Mouse (Mus musculus) CH12.LX (cell line): ENCODE data around the gene Tigit. TPM values are rescaled to one million over a fixed set of nuclear protein-coding genes. Genes with fewer than 3 reads are reported as not detected.

ENCODE experiments used
- DNase-seq: peaks from one replicate; pipeline ENCODE4 v3.0.0-alpha.2; 2013; ENCODE audit errors: extremely low read depth
- H3K27ac ChIP-seq: 2 replicates; pipeline ENCODE4 v1.5.1; 2012; ENCODE audit warnings: low read depth, mild to moderate bottlenecking, control low read depth, moderate library complexity; ENCODE audit not compliant: insufficient read depth
- H3K27me3 ChIP-seq: replicated peaks from 2 replicates; pipeline ENCODE3; 2012; ENCODE audit warnings: inconsistent platforms
- H3K36me3 ChIP-seq, 2 experiments: replicated peaks in 1 of 2; 2 replicates each; pipeline versions ENCODE3 to v1.6.1; 2012; ENCODE audit warnings: inconsistent platforms in 1 of 2, low read length in 1 of 2, mild to moderate bottlenecking in 1 of 2, mixed read lengths in 1 of 2, moderate library complexity in 1 of 2; ENCODE audit not compliant: control insufficient read depth in 1 of 2, insufficient read depth in 1 of 2
- H3K4me1 ChIP-seq, 2 experiments: 2 replicates each; pipeline ENCODE4 v1.6.1; 2012; ENCODE audit warnings: inconsistent platforms in 1 of 2, moderate library complexity in 1 of 2; ENCODE audit not compliant: insufficient read depth in 2 of 2, control insufficient read depth in 1 of 2
- H3K4me2 ChIP-seq: 2 replicates; pipeline ENCODE4 v1.6.1; 2012; ENCODE audit warnings: low read depth, mild to moderate bottlenecking, control low read depth; ENCODE audit not compliant: poor library complexity, insufficient read depth, severe bottlenecking
- H3K4me3 ChIP-seq, 3 experiments: fragments of 150-350 bp in 1 of 3; sonication (generic) in 1 of 3; replicated peaks in 1 of 3; 2 replicates each; pipeline versions ENCODE3 to v1.5.1; 2011 to 2012; ENCODE audit warnings: low read depth in 2 of 3, low read length in 2 of 3, mild to moderate bottlenecking in 2 of 3, moderate library complexity in 2 of 3, control low read depth in 1 of 3, improper control_type of control experiment in 1 of 3, inconsistent platforms in 1 of 3, mixed read lengths in 1 of 3; ENCODE audit not compliant: poor library complexity in 1 of 3
- H3K79me2 ChIP-seq: replicated peaks from 2 replicates; pipeline ENCODE4 v1.6.1; 2012; ENCODE audit warnings: mild to moderate bottlenecking, moderate library complexity; ENCODE audit not compliant: control insufficient read depth, poor library complexity, insufficient read depth, severe bottlenecking; ENCODE audit errors: extremely low read depth
- H3K9ac ChIP-seq: 2 replicates; pipeline ENCODE4 v1.6.1; 2012; ENCODE audit warnings: low read depth, mild to moderate bottlenecking, control low read depth, moderate library complexity; ENCODE audit not compliant: insufficient read depth
- H3K9me3 ChIP-seq: replicated peaks from 2 replicates; pipeline ENCODE3; 2012; ENCODE audit warnings: low read length, inconsistent platforms, mixed read lengths
- BHLHE40 ChIP-seq: IDR thresholded peaks from 2 replicates; pipeline ENCODE4 v1.6.1; 2011; ENCODE audit warnings: mild to moderate bottlenecking, low read depth, low read length, improper control_type of control experiment
- CHD1 ChIP-seq: IDR thresholded peaks from 2 replicates; pipeline ENCODE4 v1.6.1; 2012; ENCODE audit warnings: low read depth, low read length, improper control_type of control experiment, inconsistent platforms
- EP300 ChIP-seq: IDR thresholded peaks from 2 replicates; pipeline ENCODE4 v1.6.1; 2011; ENCODE audit warnings: low read length, improper control_type of control experiment
- GABPA ChIP-seq: IDR thresholded peaks from 2 replicates; pipeline ENCODE4 v1.6.1; 2012; ENCODE audit warnings: low read depth, low read length, improper control_type of control experiment, inconsistent platforms; ENCODE audit not compliant: insufficient replicate concordance
- HCFC1 ChIP-seq: IDR thresholded peaks from 2 replicates; pipeline ENCODE4 v1.6.1; 2012; ENCODE audit warnings: low read depth, mild to moderate bottlenecking, inconsistent platforms, low read length, improper control_type of control experiment
- JUN ChIP-seq: IDR thresholded peaks from 2 replicates; pipeline ENCODE4 v1.6.1; 2011; ENCODE audit warnings: low read depth, mild to moderate bottlenecking, low read length, improper control_type of control experiment, moderate library complexity; ENCODE audit not compliant: insufficient read depth
- JUND ChIP-seq: conservative IDR thresholded peaks from 2 replicates; pipeline ENCODE4 v1.6.1; 2011; ENCODE audit warnings: low read depth, low read length, improper control_type of control experiment
- MAFK ChIP-seq: IDR thresholded peaks from 2 replicates; pipeline ENCODE4 v1.6.1; 2011; ENCODE audit warnings: low read length, improper control_type of control experiment; ENCODE audit not compliant: insufficient replicate concordance
- MEF2A ChIP-seq: IDR thresholded peaks from 2 replicates; pipeline ENCODE4 v1.6.1; 2014; ENCODE audit warnings: low read depth, mild to moderate bottlenecking, inconsistent platforms, low read length, improper control_type of control experiment, borderline replicate concordance
- MXI1 ChIP-seq: IDR thresholded peaks from 2 replicates; pipeline ENCODE4 v1.6.1; 2011; ENCODE audit warnings: mild to moderate bottlenecking, low read depth, low read length, improper control_type of control experiment
- MYC ChIP-seq: IDR thresholded peaks from 2 replicates; pipeline ENCODE4 v1.6.1; 2011; ENCODE audit warnings: low read depth, mild to moderate bottlenecking, improper control_type of control experiment, low read length
- PAX5 ChIP-seq: IDR thresholded peaks from 2 replicates; pipeline ENCODE4 v1.6.1; 2012; ENCODE audit warnings: low read length, inconsistent platforms, mixed read lengths
- SIN3A ChIP-seq: IDR thresholded peaks from 2 replicates; pipeline ENCODE4 v1.6.1; 2012; ENCODE audit warnings: low read length, improper control_type of control experiment, inconsistent platforms
- SMC3 ChIP-seq: IDR thresholded peaks from 2 replicates; pipeline ENCODE4 v1.6.1; 2011; ENCODE audit warnings: low read depth, low read length, improper control_type of control experiment
- TCF12 ChIP-seq: IDR thresholded peaks from 2 replicates; pipeline ENCODE4 v1.6.1; 2014; ENCODE audit warnings: low read depth, mild to moderate bottlenecking, inconsistent platforms, low read length, improper control_type of control experiment
- USF1 ChIP-seq: IDR thresholded peaks from 2 replicates; pipeline ENCODE4 v1.6.1; 2014; ENCODE audit warnings: low read depth, mild to moderate bottlenecking, inconsistent platforms, low read length, improper control_type of control experiment
- USF2 ChIP-seq: conservative IDR thresholded peaks from 2 replicates; pipeline ENCODE4 v1.6.1; 2011; ENCODE audit warnings: low read depth, low read length, improper control_type of control experiment
- ZNF384 ChIP-seq: IDR thresholded peaks from 2 replicates; pipeline ENCODE4 v1.6.1; 2012; ENCODE audit warnings: low read depth, low read length, improper control_type of control experiment, inconsistent platforms
- dilution Hi-C: fragments of 300-500 bp; cut with MboI; formaldehyde crosslinking; loops from 2 replicates; pipeline ENCODE4 v1.14.3; 2020; ENCODE audit warnings: low sequenced_read_pairs; ENCODE audit not compliant: extremely low pct_unique_long_range_greater_than_20kb, extremely low pct_ligation_motif_present
- in situ Hi-C: fragments of 300-500 bp; cut with MboI; formaldehyde crosslinking; loops from 3 replicates; pipeline ENCODE4 v1.14.3; 2019; ENCODE audit warnings: low sequenced_read_pairs, low pct_ligation_motif_present, low pct_unique_long_range_greater_than_20kb, mixed read lengths
- polyA plus RNA-seq: library from polyadenylated mRNA; unstranded; fragments of >175 nt; gene quantifications from 2 replicates; pipeline ENCODE4 v1.2.1, GENCODE M21; 2012; ENCODE audit warnings: low read depth; ENCODE audit not compliant: insufficient read length
- total RNA-seq, 2 experiments: library from RNA; depleted of rRNA; stranded (reverse); fragments of 300-350 nt in 1 of 2; fragments of >200 nt in 1 of 2; gene quantifications; 2 replicates each; pipeline ENCODE4 v1.2.3; 2012 to 2014

The Tigit gene
- total and polyA plus RNA-seq, 3 experiments, result 17.5 to 67.2 (median 55.4) TPM

DNA sequence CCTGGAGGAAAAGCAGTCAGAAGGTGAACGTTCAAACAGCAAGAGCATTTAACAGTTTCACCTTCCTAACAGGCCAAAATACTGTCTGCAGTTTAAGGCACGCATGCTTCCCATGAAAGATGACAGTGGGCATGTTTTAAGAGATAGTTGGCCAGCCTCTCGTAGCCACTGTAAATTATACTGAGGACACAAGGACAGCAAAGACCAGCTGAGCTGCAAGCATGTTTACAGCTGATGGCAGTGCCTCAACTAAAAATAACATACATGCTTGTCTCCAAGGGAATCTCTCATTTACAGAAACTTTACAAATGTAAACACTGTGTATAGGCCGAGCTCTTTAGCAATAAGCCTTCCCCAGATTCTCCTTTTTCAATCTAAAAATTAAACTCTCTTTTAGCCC is 47.6 kb downstream of the Tigit start:
- H3K9ac ChIP-seq, result no peak overlapping the region
- no peaks in the 10 kb centered on the region for H3K9me3 ChIP-seq
- no peak overlapping the region for H3K4me2 ChIP-seq
- H3K4me1 ChIP-seq, result 0 out of 4 replicates have a peak, but pooled peaks cover 0 to 3% of the 10 kb centered on the region in 2 experiments
- H3K36me3 ChIP-seq, result peaks cover 64 to 90% of the 10 kb centered on the region in 2 experiments
- no peaks in the 10 kb centered on the region for H3K27me3 ChIP-seq
- no peak overlapping the region for H3K27ac ChIP-seq
- dilution Hi-C loops (no loop called here), in situ Hi-C loops (no loop called here)
- H3K4me3 ChIP-seq, result no peak overlapping the region
- peaks cover 42% of the 10 kb centered on the region for H3K79me2 ChIP-seq
- no peak for TF ChIP-seq TCF12
- TF ChIP-seq ZNF384, result no peak
- no peak for TF ChIP-seq BHLHE40
- TF ChIP-seq SMC3, result no peak
- TF ChIP-seq MEF2A, result no peak
- no peak for TF ChIP-seq USF1
- no peak for TF ChIP-seq MAFK
- no peak for TF ChIP-seq SIN3A
- TF ChIP-seq JUND, result no peak
- no peak for TF ChIP-seq MYC
- TF ChIP-seq PAX5, result no peak
- no peak for TF ChIP-seq EP300
- TF ChIP-seq GABPA, result no peak
- no peak for TF ChIP-seq USF2
- TF ChIP-seq HCFC1, result no peak
- TF ChIP-seq CHD1, result no peak
- TF ChIP-seq MXI1, result no peak
- DNase-seq, result no peak

DNA sequence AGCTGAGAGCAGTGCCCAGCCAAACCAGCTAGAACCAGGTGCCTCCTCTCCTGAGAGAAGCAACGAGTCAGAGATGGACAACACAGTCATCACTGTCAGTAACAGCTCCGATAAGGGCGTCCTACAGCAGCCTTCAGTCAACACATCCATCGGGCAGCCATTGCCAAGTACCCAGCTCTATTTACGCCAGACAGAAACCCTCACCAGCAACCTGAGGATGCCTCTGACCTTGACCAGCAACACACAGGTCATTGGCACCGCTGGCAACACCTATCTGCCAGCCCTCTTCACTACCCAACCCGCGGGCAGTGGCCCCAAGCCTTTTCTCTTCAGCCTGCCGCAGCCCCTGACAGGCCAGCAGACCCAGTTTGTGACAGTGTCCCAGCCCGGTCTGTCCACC is 53.6 kb downstream of the Tigit start:
- Histone ChIP-seq H3K27me3 (no peaks in the 10 kb centered on the region), H3K27ac (no peak overlapping the region)

More for the DNA sequence above, 53.6 kb downstream of the Tigit start:
- in situ Hi-C loops, result no loop called here
- H3K4me1 ChIP-seq, result peaks cover 6 to 11% of the 10 kb centered on the region in 2 experiments; a peak in 3 of 4 replicates
- H3K36me3 ChIP-seq, result peaks cover 73 to 90% of the 10 kb centered on the region in 2 experiments
- dilution Hi-C loops, result no loop called here
- peaks cover 7% of the 10 kb centered on the region for H3K9me3 ChIP-seq
- no peak overlapping the region for H3K4me2 ChIP-seq
- peaks cover 31% of the 10 kb centered on the region for H3K79me2 ChIP-seq
- no peak for TF ChIP-seq JUN
- TF ChIP-seq, all 38 proteins: peak for 0
- H3K4me3 ChIP-seq, result no peak overlapping the region
- DNase-seq, result no peak
- H3K9ac ChIP-seq, result no peak overlapping the region
